Mouse (Mus musculus) lung, postnatal 0 days (tissue): ENCODE measurements around the gene Hoxb3. TPM values are rescaled to one million over a fixed set of nuclear protein-coding genes. Genes with fewer than 3 reads are reported as not detected.

Experiments used
- ATAC-seq: fragments of 200-750 bp; cut with Nextera tagmentation; 2 replicates; pipeline ENCODE4 v1.8.0; 2017; ENCODE audit warnings: moderate library complexity
- DNase-seq: peaks from one replicate; pipeline ENCODE4 v3.0.0-alpha.2; 2016; ENCODE audit warnings: low spot score
- H3K27ac ChIP-seq: fragments of 300-500 bp; sonication (generic); 2 replicates; pipeline ENCODE4 v1.5.1; 2014; ENCODE audit warnings: antibody characterized with exemption, mild to moderate bottlenecking, low read length, mixed read lengths
- H3K27me3 ChIP-seq: fragments of 300-500 bp; sonication (generic); replicated peaks from 2 replicates; pipeline ENCODE4 v1.6.1; 2014; ENCODE audit warnings: low read length, mixed read lengths; ENCODE audit not compliant: insufficient read depth
- H3K36me3 ChIP-seq: fragments of 300-500 bp; sonication (generic); 2 replicates; pipeline ENCODE4 v1.6.1; 2014; ENCODE audit warnings: low read length, mixed read lengths; ENCODE audit not compliant: insufficient read depth
- H3K4me1 ChIP-seq: fragments of 300-500 bp; sonication (generic); 2 replicates; pipeline ENCODE4 v1.6.1; 2014; ENCODE audit warnings: antibody characterized with exemption, low read depth, low read length, mixed read lengths; ENCODE audit not compliant: insufficient read depth
- H3K4me2 ChIP-seq: fragments of 300-500 bp; sonication (generic); replicated peaks from 2 replicates; pipeline ENCODE4 v1.6.1; 2014; ENCODE audit warnings: low read depth, mild to moderate bottlenecking, low read length, moderate library complexity, mixed read lengths
- H3K4me3 ChIP-seq: fragments of 300-500 bp; sonication (generic); 2 replicates; pipeline ENCODE4 v1.5.1; 2014; ENCODE audit warnings: low read depth, low read length
- H3K9ac ChIP-seq: fragments of 300-500 bp; sonication (generic); replicated peaks from 2 replicates; pipeline ENCODE4 v1.6.1; 2014; ENCODE audit warnings: low read depth, mild to moderate bottlenecking
- H3K9me3 ChIP-seq: fragments of 300-500 bp; sonication (generic); 2 replicates; pipeline ENCODE4 v1.6.1; 2016; ENCODE audit warnings: low read length, mixed read lengths
- CTCF ChIP-seq: IDR thresholded peaks from 2 replicates; pipeline ENCODE4 v1.5.1; 2016; ENCODE audit warnings: antibody characterized with exemption, mild to moderate bottlenecking
- EP300 ChIP-seq: IDR thresholded peaks from 2 replicates; pipeline ENCODE4 v1.6.1; 2016; ENCODE audit warnings: antibody characterized with exemption, mild to moderate bottlenecking, control low read depth
- WGBS: fragments of 180-500 bp; shearing (Covaris S2); extraction: QIAGEN DNeasy Blood & Tissue Kit; methylation state at CpG from one replicate; pipeline ENCODE4 v1.1.7; 2014; 5-methylcytosine and 5-hydroxymethylcytosine counted together
- polyA plus RNA-seq: library from polyadenylated mRNA; unstranded; fragments of >200 nt; fragmentation: Nextera tagmentation; extraction: Ambion mirVana; gene quantifications from 2 replicates; pipeline ENCODE4 v1.2.1, GENCODE M21; 2015

The Hoxb3 gene
- polyA plus RNA-seq, 1 experiment from 2014 or later: 1.5 TPM

- peaks cover 6% of the 10 kb centered on the region; the same call in 1 of the 2 replicates for H3K4me1 ChIP-seq
- peaks cover 12% of the 10 kb centered on the region; the same call in 1 of the 2 replicates for H3K27me3 ChIP-seq
- no peak overlapping the region for H3K9ac ChIP-seq
- H3K4me3 ChIP-seq: no peak overlapping the region
- H3K4me2 ChIP-seq: peak overlapping the region; percentile 63; the same call in 1 of the 2 replicates
- no peaks in the 10 kb centered on the region for H3K9me3 ChIP-seq
- ATAC-seq: no peak
- H3K27ac ChIP-seq: peak overlapping the region; percentile 79
- DNase-seq: no peak
- H3K36me3 ChIP-seq: no peaks in the 10 kb centered on the region
- 63% methylated on average over 2 of the region's 2 CpGs for WGBS
- no peak for TF ChIP-seq CTCF
- TF ChIP-seq EP300: no peak
Observed at GRCm38 (mm10) chr11:96350791-96351190, 27.7 kb downstream of the Hoxb3 start.

- DNase-seq (no peak), ATAC-seq (no peak)
- H3K4me1 ChIP-seq: peaks cover 3% of the 10 kb centered on the region; the same call in 1 of the 2 replicates
- peak overlapping the region; percentile 79 for H3K27ac ChIP-seq
- no peak overlapping the region for H3K9ac ChIP-seq
- WGBS: 21% methylated on average over 11 of the region's 11 CpGs
- TF ChIP-seq EP300: no peak
- no peak for TF ChIP-seq CTCF
- peak overlapping the region; percentile 63 for H3K4me2 ChIP-seq
- no peaks in the 10 kb centered on the region for H3K36me3 ChIP-seq
- peak overlapping the region; percentile 58; the same call in 1 of the 2 replicates for H3K4me3 ChIP-seq
- no peaks in the 10 kb centered on the region for H3K9me3 ChIP-seq
- peaks cover 9% of the 10 kb centered on the region; the same call in 1 of the 2 replicates for H3K27me3 ChIP-seq
Observed at GRCm38 (mm10) chr11:96351312-96351711, 28.2 kb downstream of the Hoxb3 start.

GRCm38 (mm10) chr11:96351831-96352230 is 28.7 kb downstream of the Hoxb3 start:
- peak; percentile 57 for ATAC-seq
- H3K4me3 ChIP-seq: peak overlapping the region; percentile 58
- peak overlapping the region; percentile 63 for H3K4me2 ChIP-seq
- no peaks in the 10 kb centered on the region for H3K36me3 ChIP-seq
- TF ChIP-seq EP300 (0 out of 2 replicates have a peak, but pooled peaks have one; percentile 16), CTCF (no peak)
- WGBS: 3% methylated on average over 21 of the region's 22 CpGs
- peaks cover 3% of the 10 kb centered on the region; the same call in 1 of the 2 replicates for H3K4me1 ChIP-seq
- H3K27me3 ChIP-seq: peaks cover 7% of the 10 kb centered on the region; the same call in 1 of the 2 replicates
- peak; percentile 87 for DNase-seq
- H3K9ac ChIP-seq: peak overlapping the region; percentile 63
- peak overlapping the region; percentile 79 for H3K27ac ChIP-seq
- H3K9me3 ChIP-seq: no peaks in the 10 kb centered on the region

GRCm38 (mm10) chr11:96352691-96353521 is 29.8 kb downstream of the Hoxb3 start:
- DNase-seq: no peak
- TF ChIP-seq EP300 (no peak), CTCF (no peak)
- peak overlapping the region; percentile 58 for H3K4me3 ChIP-seq
- peak overlapping the region; percentile 63 for H3K4me2 ChIP-seq
- peaks cover 7% of the 10 kb centered on the region; the same call in 1 of the 2 replicates for H3K27me3 ChIP-seq
- WGBS: under 1% methylated on average over 67 of the region's 75 CpGs
- H3K36me3 ChIP-seq: no peaks in the 10 kb centered on the region
- H3K9ac ChIP-seq: peak overlapping the region; percentile 63
- H3K27ac ChIP-seq: peak overlapping the region; percentile 79
- ATAC-seq: peak; percentile 30; the same call in 1 of the 2 replicates
- no peaks in the 10 kb centered on the region for H3K9me3 ChIP-seq
- peaks cover 3% of the 10 kb centered on the region; the same call in 1 of the 2 replicates for H3K4me1 ChIP-seq

- TF ChIP-seq EP300: no peak
- TF ChIP-seq CTCF: no peak
- Histone ChIP-seq H3K36me3 (no peaks in the 10 kb centered on the region), H3K27ac (peak overlapping the region; percentile 79; the same call in 1 of the 2 replicates), H3K9me3 (no peaks in the 10 kb centered on the region), H3K4me2 (peak overlapping the region; percentile 63), H3K4me3 (peak overlapping the region; percentile 58), H3K9ac (peak overlapping the region; percentile 63), H3K27me3 (peaks cover 7% of the 10 kb centered on the region; the same call in 1 of the 2 replicates), H3K4me1 (peaks cover 3% of the 10 kb centered on the region; the same call in 1 of the 2 replicates)
- DNase-seq (no peak), ATAC-seq (no peak)
- 6% methylated on average over 14 of the region's 14 CpGs for WGBS
Observed at GRCm38 (mm10) chr11:96353522-96353841, 30.4 kb downstream of the Hoxb3 start.

DNA sequence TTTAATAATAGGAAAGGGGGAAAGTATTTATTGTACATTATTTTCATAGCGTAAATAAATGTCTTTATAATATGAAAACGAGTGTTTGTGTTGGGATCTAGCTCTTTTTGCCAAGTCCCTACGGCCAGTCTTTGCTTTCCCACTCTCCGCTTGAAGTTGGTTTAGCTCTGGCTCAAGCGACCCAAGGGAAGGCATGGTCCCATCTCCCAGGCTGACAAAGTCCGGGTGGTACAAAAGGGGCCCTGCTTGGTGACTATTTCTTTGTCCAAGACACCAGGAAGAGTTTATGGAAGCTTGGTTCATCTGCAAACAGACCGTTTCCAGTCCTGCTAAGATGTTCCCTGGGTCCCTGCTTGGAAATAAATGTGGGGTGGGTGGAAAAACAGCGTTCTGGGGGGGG is 30.8 kb downstream of the Hoxb3 start:
- TF ChIP-seq CTCF: no peak
- no peak for TF ChIP-seq EP300
- DNase-seq (no peak), ATAC-seq (no peak)
- peak overlapping the region; percentile 63 for H3K4me2 ChIP-seq
- H3K36me3 ChIP-seq: no peaks in the 10 kb centered on the region
- peak overlapping the region; percentile 58 for H3K4me3 ChIP-seq
- peaks cover 3% of the 10 kb centered on the region; the same call in 1 of the 2 replicates for H3K4me1 ChIP-seq
- WGBS: 25% methylated on average over 8 of the region's 8 CpGs
- peak overlapping the region; percentile 22; the same call in 1 of the 2 replicates for H3K27ac ChIP-seq
- H3K27me3 ChIP-seq: peaks cover 7% of the 10 kb centered on the region; the same call in 1 of the 2 replicates
- no peaks in the 10 kb centered on the region for H3K9me3 ChIP-seq
- peak overlapping the region; percentile 2 for H3K9ac ChIP-seq
